Mouse (Mus musculus) G1E (cell line): ENCODE measurements around the gene Cgnl1.

Source experiments
- CTCF ChIP-seq: IDR thresholded peaks from 2 replicates; pipeline ENCODE4 v1.5.1; 2012; ENCODE audit warnings: low read depth, low read length, inconsistent platforms, mixed read lengths
- GATA1 ChIP-seq: IDR thresholded peaks from 2 replicates; pipeline ENCODE4 v1.6.1; 2012; ENCODE audit warnings: borderline replicate concordance, low read length, inconsistent platforms, mixed read lengths
- GATA2 ChIP-seq: IDR thresholded peaks from 2 replicates; pipeline ENCODE4 v1.6.1; 2012; ENCODE audit warnings: low read depth, low read length, inconsistent platforms, borderline replicate concordance
- POLR2AphosphoS5 ChIP-seq: IDR thresholded peaks from 2 replicates; pipeline ENCODE4 v1.6.1; 2012; ENCODE audit warnings: low read depth, low read length, inconsistent platforms; ENCODE audit not compliant: insufficient replicate concordance
- TAL1 ChIP-seq: conservative IDR thresholded peaks from 2 replicates; pipeline ENCODE4 v1.6.1; 2012; ENCODE audit warnings: low read depth, low read length, inconsistent platforms, mixed read lengths

- no peak for TF ChIP-seq CTCF
- TF ChIP-seq GATA1: no peak
- TF ChIP-seq GATA2: no peak
- TF ChIP-seq TAL1: no peak
- no peak for TF ChIP-seq POLR2AphosphoS5
Observed at GRCm38 (mm10) chr9:71738081-71738930, 33.1 kb downstream of the Cgnl1 start.
